ENCODE assay signal across 25 mouse cellular contexts in genomic region chr3:95679551-95679950, GRCm38 (mm10). TPM values are rescaled to one million over a fixed set of nuclear protein-coding genes. Genes with fewer than 3 reads are reported as not detected.
DNase-seq lines count a peak whose midpoint lies in the region; ATAC-seq and TF ChIP-seq lines count a peak whose summit lies in the region.
"Had no signal": no experiment of that assay in that cellular context is flagged by ENCODE, and none has a peak within 500 bp of the region (broad histone marks: within the 10 kb centered on the region; RNA-seq: fewer than 3 reads in every experiment).

No protein-coding gene starts in this region.

- H3K9ac ChIP-seq in heart, embryonic 12.5 days: no peak overlapping the region
- H3K9ac ChIP-seq: embryonic facial prominence, embryonic 13.5 days; embryonic facial prominence, embryonic 15.5 days; forebrain, embryonic 12.5 days had no signal

- no peak for ATAC-seq in heart, embryonic 12.5 days (ENCODE audit: insufficient number of reproducible peaks, low FRiP score)
- ATAC-seq: CD4-positive, CD25-positive, alpha-beta regulatory T cell, adult 4 months; forebrain, embryonic 14.5 days; forebrain, embryonic 16.5 days had no signal

- peak; percentile 23 for DNase-seq in gastrocnemius, adult 2 months
- no peak for DNase-seq in gastrocnemius, postnatal 10 days
- no peak for DNase-seq in heart, embryonic 10.5 days (ENCODE audit: low spot score)
- peak; percentile 14 for DNase-seq in induced T-regulatory cell, adult 2 months (ENCODE audit: low read depth)
- DNase-seq in c-Kit-positive CD71-positive TER-119-positive erythroid progenitor cells, embryonic 14.5 days (ENCODE audit: low spot score): no peak
- DNase-seq: adrenal gland, adult 2 months; adrenal gland, postnatal 10 days; adrenal gland, postnatal 25 days; B cell, adult 2 months; cerebellum, adult 11-12 months; cerebellum, adult 2 months; cerebellum, adult 9-10 months; cerebellum, postnatal 10 days; cerebellum, postnatal 25 days had no signal

- H3K27me3 ChIP-seq in heart, embryonic 10.5 days (ENCODE audit: insufficient read depth, poor library complexity, severe bottlenecking): no peaks in the 10 kb centered on the region
- no peaks in the 10 kb centered on the region for H3K27me3 ChIP-seq in heart, embryonic 12.5 days (replicated peaks)
- no peaks in the 10 kb centered on the region for H3K27me3 ChIP-seq in E14TG2a.4 (ENCODE audit: insufficient read depth, low read length)
- H3K27me3 ChIP-seq: CH12.LX; embryonic facial prominence, embryonic 13.5 days; embryonic facial prominence, embryonic 15.5 days; forebrain, embryonic 12.5 days had no signal

- TF ChIP-seq CTCF in gastrocnemius, adult 2 months (IDR thresholded peaks at IDR 0.05): no peak
- TF ChIP-seq CTCF in E14TG2a.4 (conservative IDR thresholded peaks at IDR 0.05; ENCODE audit: low read length): no peak

- H3K36me3 ChIP-seq in heart, embryonic 10.5 days: 0 out of 2 replicates have a peak, but pooled peaks cover 3% of the 10 kb centered on the region
- no peaks in the 10 kb centered on the region for H3K36me3 ChIP-seq in heart, embryonic 12.5 days
- H3K36me3 ChIP-seq in E14TG2a.4 (ENCODE audit: insufficient read depth, low read length): no peaks in the 10 kb centered on the region
- H3K36me3 ChIP-seq: forebrain, embryonic 12.5 days had no signal

- peaks cover 80% of the 10 kb centered on the region for H3K4me1 ChIP-seq in heart, embryonic 10.5 days
- peaks cover 61% of the 10 kb centered on the region for H3K4me1 ChIP-seq in heart, embryonic 12.5 days (replicated peaks)
- peaks cover 93% of the 10 kb centered on the region for H3K4me1 ChIP-seq in E14TG2a.4 (replicated peaks; ENCODE audit: low read depth, low read length)

- H3K9me3 ChIP-seq in heart, embryonic 10.5 days: no peaks in the 10 kb centered on the region
- no peaks in the 10 kb centered on the region for H3K9me3 ChIP-seq in heart, embryonic 12.5 days (replicated peaks)
- no peaks in the 10 kb centered on the region for H3K9me3 ChIP-seq in E14TG2a.4 (ENCODE audit: low read length)
- H3K9me3 ChIP-seq: embryonic facial prominence, embryonic 13.5 days; embryonic facial prominence, embryonic 15.5 days; forebrain, embryonic 10.5 days; forebrain, embryonic 12.5 days had no signal

- H3K4me3 ChIP-seq in gastrocnemius, adult 2 months: no peak overlapping the region
- no peak overlapping the region for H3K4me3 ChIP-seq in heart, embryonic 10.5 days
- no peak overlapping the region for H3K4me3 ChIP-seq in heart, embryonic 12.5 days
- peak overlapping the region; percentile 46; the same call in 1 of the 2 replicates for H3K4me3 ChIP-seq in E14TG2a.4 (replicated peaks; ENCODE audit: low read length)
- H3K4me3 ChIP-seq: embryonic facial prominence, embryonic 13.5 days; embryonic facial prominence, embryonic 15.5 days; erythroblast, embryonic 14.5 days; forebrain, embryonic 10.5 days; forebrain, embryonic 12.5 days had no signal

- intact Hi-C loops in gastrocnemius, adult 2 months (cut with DNase I): no loop called here

- no peak overlapping the region for H3K4me2 ChIP-seq in heart, embryonic 12.5 days
- H3K4me2 ChIP-seq: embryonic facial prominence, embryonic 13.5 days; embryonic facial prominence, embryonic 15.5 days; forebrain, embryonic 12.5 days had no signal

- WGBS in heart, embryonic 10.5 days: 87% methylated on average over 8 of the region's 8 CpGs
- WGBS in heart, embryonic 12.5 days: 87% methylated on average over 8 of the region's 8 CpGs

- H3K27ac ChIP-seq in gastrocnemius, adult 2 months: peak overlapping the region; percentile 0; the same call in 1 of the 2 replicates
- 0 out of 2 replicates have a peak overlapping the region, but pooled peaks have one; percentile 49 for H3K27ac ChIP-seq in heart, embryonic 10.5 days
- H3K27ac ChIP-seq in heart, embryonic 12.5 days (ENCODE audit: poor library complexity, severe bottlenecking): no peak overlapping the region
- H3K27ac ChIP-seq: embryonic facial prominence, embryonic 13.5 days; embryonic facial prominence, embryonic 15.5 days; forebrain, embryonic 10.5 days; forebrain, embryonic 12.5 days had no signal

RNA-seq across cellular contexts. Expression of gene Adamtsl4, which starts 8.2 kb away (rescaled TPM):
- 10 to 100 TPM; 17.2 to 32.0 TPM for total RNA-seq in gastrocnemius, adult 2 months (2021)
- total RNA-seq in gastrocnemius, postnatal 10 days (2021): 10 to 100 TPM; 23.9 to 26.3 TPM
- polyA plus RNA-seq in heart, embryonic 10.5 days (2016; fragmentation: Nextera tagmentation; extraction: Ambion mirVana): 4.2 and 5.7 TPM in 2 replicates
- 4.3 and 4.9 TPM in 2 replicates for polyA plus RNA-seq in heart, embryonic 12.5 days (2016; fragmentation: Nextera tagmentation; extraction: Ambion mirVana)

RNA-seq across cellular contexts. Expression of gene Mcl1, which starts 21.0 kb away (rescaled TPM):
- total RNA-seq in gastrocnemius, adult 2 months (2021): 100 to 1,000 TPM; 110 to 123 TPM
- 100 to 1,000 TPM in 1 of 2 experiments, 10 to 100 TPM in 1; 96.8 to 111 TPM for total RNA-seq in gastrocnemius, postnatal 10 days (2021)
- polyA plus RNA-seq in heart, embryonic 10.5 days (2016; fragmentation: Nextera tagmentation; extraction: Ambion mirVana): 37.7 and 50.2 TPM in 2 replicates
- polyA plus RNA-seq in heart, embryonic 12.5 days (2016; fragmentation: Nextera tagmentation; extraction: Ambion mirVana): 65.2 and 66.9 TPM in 2 replicates

RNA-seq across cellular contexts. Expression of gene Ensa, which starts 54.8 kb away (rescaled TPM):
- 100 to 1,000 TPM in 1 of 2 experiments, 10 to 100 TPM in 1; 97.2 to 102 TPM for total RNA-seq in gastrocnemius, adult 2 months (2021)
- total RNA-seq in gastrocnemius, postnatal 10 days (2021): 10 to 100 TPM; 80.1 to 80.2 TPM
- 59.3 and 67.2 TPM in 2 replicates for polyA plus RNA-seq in heart, embryonic 10.5 days (2016; fragmentation: Nextera tagmentation; extraction: Ambion mirVana)
- 50.8 and 51.4 TPM in 2 replicates for polyA plus RNA-seq in heart, embryonic 12.5 days (2016; fragmentation: Nextera tagmentation; extraction: Ambion mirVana)

RNA-seq across cellular contexts. Expression of gene Ecm1, which starts 59.8 kb away (rescaled TPM):
- 10 to 100 TPM; 18.0 to 23.0 TPM for total RNA-seq in gastrocnemius, adult 2 months (2021)
- 10 to 100 TPM; 19.7 to 29.7 TPM for total RNA-seq in gastrocnemius, postnatal 10 days (2021)
- 76.8 and 109 TPM in 2 replicates for polyA plus RNA-seq in heart, embryonic 10.5 days (2016; fragmentation: Nextera tagmentation; extraction: Ambion mirVana)
- 82.4 and 90.1 TPM in 2 replicates for polyA plus RNA-seq in heart, embryonic 12.5 days (2016; fragmentation: Nextera tagmentation; extraction: Ambion mirVana)

Comparison
In these comparisons a context has a peak if more than half of its experiments do, and no peak if none do; other contexts are left out.
1. DNase-seq: peak in gastrocnemius, adult 2 months (single experiment) and induced T-regulatory cell, adult 2 months (single experiment); none in gastrocnemius, postnatal 10 days (single experiment), heart, embryonic 10.5 days (single experiment) and c-Kit-positive CD71-positive TER-119-positive erythroid progenitor cells, embryonic 14.5 days (single experiment).